Mouse (Mus musculus) WW6 (cell line): ENCODE data around the gene Itsn1.

ENCODE experiments used
- DNase-seq: peaks from one replicate; pipeline ENCODE4 v3.0.0-alpha.2; 2013; ENCODE audit warnings: low read depth, low spot score

The Itsn1 gene

GRCm38 (mm10) chr16:91768586-91768985, 39.5 kb downstream of the Itsn1 start:
- DNase-seq, result no peak

GRCm38 (mm10) chr16:91769911-91770310, 40.8 kb downstream of the Itsn1 start:
- DNase-seq, result no peak

GRCm38 (mm10) chr16:91770662-91771061, 41.6 kb downstream of the Itsn1 start:
- DNase-seq, result no peak

GRCm38 (mm10) chr16:91771334-91771733, 42.3 kb downstream of the Itsn1 start:
- no peak for DNase-seq

- no peak for DNase-seq
Observed at GRCm38 (mm10) chr16:91772586-91772985, 43.5 kb downstream of the Itsn1 start.

GRCm38 (mm10) chr16:91779576-91779975, 50.5 kb downstream of the Itsn1 start:
- no peak for DNase-seq

GRCm38 (mm10) chr16:91780151-91780550, 51.1 kb downstream of the Itsn1 start:
- no peak for DNase-seq

GRCm38 (mm10) chr16:91780826-91781225, 51.7 kb downstream of the Itsn1 start:
- DNase-seq, result no peak

GRCm38 (mm10) chr16:91783191-91783590, 54.1 kb downstream of the Itsn1 start:
- no peak for DNase-seq

- no peak for DNase-seq
Observed at GRCm38 (mm10) chr16:91784298-91784697, 55.2 kb downstream of the Itsn1 start.

- no peak for DNase-seq
Observed at GRCm38 (mm10) chr16:91786425-91786824, 57.3 kb downstream of the Itsn1 start.

- DNase-seq, result no peak
Observed at GRCm38 (mm10) chr16:91789728-91790127, 60.6 kb downstream of the Itsn1 start.

GRCm38 (mm10) chr16:91792477-91793196, 63.6 kb downstream of the Itsn1 start:
- DNase-seq, result no peak

GRCm38 (mm10) chr16:91793507-91794278, 64.6 kb downstream of the Itsn1 start:
- no peak for DNase-seq

- no peak for DNase-seq
Observed at GRCm38 (mm10) chr16:91794306-91794705, 65.2 kb downstream of the Itsn1 start.

- DNase-seq, result no peak
Observed at GRCm38 (mm10) chr16:91795044-91795443, 66.0 kb downstream of the Itsn1 start.

- no peak for DNase-seq
Observed at GRCm38 (mm10) chr16:91795606-91796005, 66.5 kb downstream of the Itsn1 start.

GRCm38 (mm10) chr16:91801426-91801825, 72.3 kb downstream of the Itsn1 start:
- DNase-seq, result no peak

GRCm38 (mm10) chr16:91802461-91803062, 73.5 kb downstream of the Itsn1 start:
- no peak for DNase-seq

GRCm38 (mm10) chr16:91804418-91804817, 75.3 kb downstream of the Itsn1 start:
- DNase-seq, result no peak

- no peak for DNase-seq
Observed at GRCm38 (mm10) chr16:91804831-91805230, 75.8 kb downstream of the Itsn1 start.

- no peak for DNase-seq
Observed at GRCm38 (mm10) chr16:91810235-91810634, 81.2 kb downstream of the Itsn1 start.

GRCm38 (mm10) chr16:91811339-91811738, 82.3 kb downstream of the Itsn1 start:
- DNase-seq, result no peak
